Mouse (Mus musculus): Measurements from ENCODE around the gene Tanc2.

GRCm38 (mm10) chr11:105541366-105541765 is 48.4 kb upstream of the Tanc2 start:
- TF ChIP-seq POLR2A (IDR thresholded peaks at IDR 0.05; ENCODE audit: borderline replicate concordance, extremely low read depth, insufficient read depth, insufficient read length, poor library complexity, severe bottlenecking) (no peak), CTCF (IDR thresholded peaks at IDR 0.05; ENCODE audit: borderline replicate concordance, extremely low read depth, insufficient read depth, insufficient read length) (no peak)

All from brain, embryonic 14.5 days (tissue).